Mouse (Mus musculus): ENCODE measurements around the gene Svep1.

GRCm38 (mm10) chr4:58032714-58033113 lies 173.9 kb downstream of the Svep1 start:
- TF ChIP-seq CTCF (IDR thresholded peaks at IDR 0.05; ENCODE audit: borderline replicate concordance, insufficient read depth, low read length) (no peak), POLR2A (IDR thresholded peaks at IDR 0.05; ENCODE audit: low read depth, low read length) (no peak)
